Mouse (Mus musculus) kidney, postnatal 0 days (tissue): ENCODE data around the gene Tph1. TPM values are rescaled to one million over a fixed set of nuclear protein-coding genes. Genes with fewer than 3 reads are reported as not detected.

ENCODE experiments used
- ATAC-seq: fragments of 200-750 bp; cut with Nextera tagmentation; replicated peaks from 2 replicates; pipeline ENCODE4 v1.8.0; 2017; ENCODE audit warnings: low read depth, moderate number of reproducible peaks, moderate TSS enrichment, moderate library complexity; ENCODE audit not compliant: low FRiP score
- DNase-seq: peaks from one replicate; pipeline ENCODE4 v3.0.0-alpha.2; 2016; ENCODE audit warnings: low spot score
- H3K27ac ChIP-seq: fragments of 300-500 bp; sonication (generic); 2 replicates; pipeline ENCODE4 v1.5.1; 2014; ENCODE audit warnings: mild to moderate bottlenecking
- H3K27me3 ChIP-seq: fragments of 300-500 bp; sonication (generic); 2 replicates; pipeline ENCODE4 v1.6.1; 2014; ENCODE audit warnings: low read length, mixed read lengths; ENCODE audit not compliant: insufficient read depth
- H3K36me3 ChIP-seq: fragments of 300-500 bp; sonication (generic); 2 replicates; pipeline ENCODE4 v1.6.1; 2014; ENCODE audit warnings: low read length, mixed read lengths; ENCODE audit not compliant: insufficient read depth
- H3K4me1 ChIP-seq: fragments of 300-500 bp; sonication (generic); replicated peaks from 2 replicates; pipeline ENCODE4 v1.6.1; 2014; ENCODE audit warnings: antibody characterized with exemption, low read length, mixed read lengths; ENCODE audit not compliant: insufficient read depth
- H3K4me2 ChIP-seq: fragments of 300-500 bp; sonication (generic); 2 replicates; pipeline ENCODE4 v1.6.1; 2014; ENCODE audit warnings: mild to moderate bottlenecking, low read length, moderate library complexity, mixed read lengths
- H3K4me3 ChIP-seq: fragments of 300-500 bp; sonication (generic); replicated peaks from 2 replicates; pipeline ENCODE4 v1.5.1; 2014; ENCODE audit warnings: low read depth, low read length
- H3K9ac ChIP-seq: fragments of 300-500 bp; sonication (generic); 2 replicates; pipeline ENCODE4 v1.6.1; 2014; ENCODE audit warnings: low read depth, low read length
- H3K9me3 ChIP-seq: fragments of 300-500 bp; sonication (generic); replicated peaks from 2 replicates; pipeline ENCODE4 v1.6.1; 2016; ENCODE audit warnings: low read length, inconsistent platforms, mixed read lengths
- CTCF ChIP-seq: IDR thresholded peaks from 2 replicates; pipeline ENCODE4 v1.5.1; 2016; ENCODE audit warnings: antibody characterized with exemption, low read depth, mild to moderate bottlenecking, moderate library complexity
- WGBS: fragments of 180-500 bp; shearing (Covaris S2); extraction: QIAGEN DNeasy Blood & Tissue Kit; methylation state at CpG from one replicate; pipeline ENCODE4 v1.1.7; 2014; 5-methylcytosine and 5-hydroxymethylcytosine counted together
- polyA plus RNA-seq: library from polyadenylated mRNA; unstranded; fragments of >200 nt; fragmentation: Nextera tagmentation; extraction: Ambion mirVana; gene quantifications from 2 replicates; pipeline ENCODE4 v1.2.1, GENCODE M21; 2015

The Tph1 gene
- polyA plus RNA-seq, 1 experiment from 2014 or later = 1.3 TPM

DNA sequence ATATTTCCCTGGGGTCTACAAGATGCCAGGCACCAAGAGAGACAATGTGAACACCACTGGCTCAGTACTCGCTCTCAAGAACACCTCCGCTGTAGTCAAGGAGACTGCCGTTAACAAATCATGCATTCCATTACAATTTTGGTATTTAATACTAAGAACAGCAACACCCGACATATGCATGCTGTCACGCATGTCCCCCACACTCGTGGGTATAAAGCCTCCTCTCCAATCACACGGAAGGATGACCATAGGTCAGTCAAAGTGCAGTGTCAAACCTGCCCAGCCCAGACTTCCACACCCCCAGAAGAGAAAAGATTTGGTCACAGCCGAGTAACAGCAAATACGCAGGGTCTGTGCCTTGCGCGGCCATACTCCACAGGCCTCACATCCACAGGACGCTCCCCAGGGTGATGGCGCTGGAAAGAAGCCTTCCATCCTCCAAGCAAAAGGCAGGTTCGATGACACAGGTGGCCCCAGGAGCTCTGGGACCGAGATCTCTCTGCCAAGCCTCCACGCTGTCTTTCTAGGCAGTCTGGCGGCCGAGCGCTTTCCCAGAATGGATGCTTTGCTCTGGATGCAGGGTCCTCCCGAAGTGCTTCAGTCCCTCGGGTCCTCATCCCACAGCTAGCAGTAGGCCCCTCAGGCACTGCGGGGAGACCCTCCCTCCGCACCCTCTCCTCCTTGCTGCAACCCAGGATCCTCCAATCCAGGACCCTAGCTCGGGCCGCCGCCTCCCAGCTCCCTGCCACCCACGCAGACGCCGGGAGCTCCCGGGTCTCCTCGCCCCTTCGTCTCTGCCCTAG lies 33.2 kb downstream of the Tph1 start:
- 9% methylated on average over 32 of the region's 32 CpGs for WGBS
- DNase-seq = peak; percentile 12
- H3K27me3 ChIP-seq = no peaks in the 10 kb centered on the region
- peak; percentile 12; the same call in 1 of the 2 replicates for ATAC-seq
- no peak for TF ChIP-seq CTCF
- H3K4me2 ChIP-seq = peak overlapping the region; percentile 97
- no peaks in the 10 kb centered on the region for H3K36me3 ChIP-seq
- no peaks in the 10 kb centered on the region for H3K9me3 ChIP-seq
- peaks cover 3% of the 10 kb centered on the region; the same call in 1 of the 2 replicates for H3K4me1 ChIP-seq
- H3K4me3 ChIP-seq = peak overlapping the region; percentile 76
- peak overlapping the region; percentile 69 for H3K9ac ChIP-seq
- H3K27ac ChIP-seq = peak overlapping the region; percentile 67

- Histone ChIP-seq H3K27me3 (no peaks in the 10 kb centered on the region), H3K4me1 (no peaks in the 10 kb centered on the region), H3K9ac (no peak overlapping the region), H3K4me2 (no peak overlapping the region), H3K27ac (no peak overlapping the region), H3K36me3 (no peaks in the 10 kb centered on the region), H3K4me3 (no peak overlapping the region), H3K9me3 (no peaks in the 10 kb centered on the region)
- no peak for TF ChIP-seq CTCF
- no peak for ATAC-seq
- no peak for DNase-seq
- WGBS = 74% methylated on average over 8 of the region's 8 CpGs
Observed at GRCm38 (mm10) chr7:46628375-46628975, 43.9 kb downstream of the Tph1 start.

- 58% methylated on average over 2 of the region's 3 CpGs for WGBS
- Histone ChIP-seq H3K4me3 (no peak overlapping the region), H3K27ac (no peak overlapping the region), H3K4me1 (no peaks in the 10 kb centered on the region), H3K9me3 (no peaks in the 10 kb centered on the region), H3K36me3 (no peaks in the 10 kb centered on the region), H3K4me2 (no peak overlapping the region), H3K9ac (no peak overlapping the region), H3K27me3 (no peaks in the 10 kb centered on the region)
- DNase-seq (no peak), ATAC-seq (no peak)
- no peak for TF ChIP-seq CTCF
Observed at GRCm38 (mm10) chr7:46623979-46624378, 48.4 kb downstream of the Tph1 start.

GRCm38 (mm10) chr7:46618416-46619110 lies 53.8 kb downstream of the Tph1 start:
- H3K4me2 ChIP-seq = no peak overlapping the region
- H3K9ac ChIP-seq = no peak overlapping the region
- H3K27ac ChIP-seq = no peak overlapping the region
- ATAC-seq (no peak), DNase-seq (no peak)
- 87% methylated on average over 23 of the region's 23 CpGs for WGBS
- H3K27me3 ChIP-seq = no peaks in the 10 kb centered on the region
- H3K9me3 ChIP-seq = no peaks in the 10 kb centered on the region
- H3K4me3 ChIP-seq = no peak overlapping the region
- H3K4me1 ChIP-seq = peaks cover 3% of the 10 kb centered on the region; the same call in 1 of the 2 replicates
- no peak for TF ChIP-seq CTCF
- H3K36me3 ChIP-seq = no peaks in the 10 kb centered on the region

DNA sequence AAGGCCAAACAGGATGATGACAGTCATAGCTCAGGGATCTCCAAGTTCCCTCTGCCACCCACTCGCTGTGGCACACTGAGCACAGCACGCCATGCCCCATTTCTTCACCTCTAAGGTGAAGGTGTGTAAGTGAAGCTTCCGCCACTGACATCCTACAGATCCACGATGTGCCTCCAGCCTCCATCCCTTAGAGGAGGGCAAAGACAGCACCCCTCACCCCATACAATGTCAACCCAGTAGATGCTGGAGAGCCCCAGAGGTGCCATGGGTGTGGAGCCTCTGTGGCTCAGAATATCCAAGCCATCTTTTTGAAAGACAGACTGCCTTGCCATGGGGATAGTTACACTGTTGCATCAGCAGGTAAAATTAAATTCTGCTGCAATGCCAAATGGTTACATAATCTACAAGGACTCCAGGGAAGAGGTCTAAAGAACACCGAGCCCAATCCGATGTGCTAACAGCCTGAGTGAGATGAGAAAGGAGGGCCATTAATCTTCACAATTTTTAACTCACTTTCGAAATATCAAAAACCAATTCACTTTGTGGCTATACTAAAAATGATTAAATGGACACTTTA lies 55.8 kb downstream of the Tph1 start:
- H3K4me1 ChIP-seq = peaks cover 10% of the 10 kb centered on the region
- H3K27me3 ChIP-seq = no peaks in the 10 kb centered on the region
- H3K4me3 ChIP-seq = no peak overlapping the region
- ATAC-seq (no peak), DNase-seq (no peak)
- 86% methylated on average over 7 of the region's 7 CpGs for WGBS
- TF ChIP-seq CTCF = no peak
- peak overlapping the region; percentile 57; the same call in 1 of the 2 replicates for H3K27ac ChIP-seq
- no peak overlapping the region for H3K9ac ChIP-seq
- no peaks in the 10 kb centered on the region for H3K9me3 ChIP-seq
- H3K4me2 ChIP-seq = no peak overlapping the region
- no peaks in the 10 kb centered on the region for H3K36me3 ChIP-seq

DNA sequence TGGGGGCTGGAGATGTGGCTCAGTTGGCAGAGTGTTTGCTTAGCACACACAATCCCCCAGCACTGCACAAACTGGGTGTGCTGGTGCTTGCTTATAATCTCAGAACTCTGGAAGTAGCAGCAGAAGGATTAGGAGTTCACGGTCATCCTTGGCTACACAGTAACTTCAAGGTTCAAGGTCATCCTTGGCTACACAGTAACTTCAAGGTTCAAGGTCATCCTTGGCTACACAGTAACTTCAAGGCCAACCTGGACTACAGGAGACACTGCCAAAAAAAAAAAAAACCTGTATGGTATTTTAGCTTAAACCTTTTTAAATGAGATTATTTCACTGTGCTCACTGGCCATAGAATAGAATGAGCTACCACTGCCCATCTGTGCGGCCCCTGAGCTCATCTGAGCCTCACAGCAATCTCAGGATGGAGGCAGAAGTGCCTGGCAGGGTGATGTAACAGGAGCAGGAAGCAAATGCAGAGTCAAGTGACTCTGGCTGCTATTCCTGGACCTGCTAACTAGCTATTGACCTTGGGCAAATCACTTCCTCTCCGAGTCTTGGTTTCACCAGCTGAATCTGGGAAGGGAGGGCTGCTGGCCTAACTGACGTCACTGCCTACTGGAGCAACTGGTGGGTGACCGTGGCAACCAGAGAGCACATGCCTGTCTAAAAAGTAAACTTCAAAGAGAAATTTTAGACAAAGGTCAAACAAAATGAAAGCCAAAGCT lies 56.9 kb downstream of the Tph1 start:
- Histone ChIP-seq H3K9ac (no peak overlapping the region), H3K4me3 (no peak overlapping the region), H3K27me3 (no peaks in the 10 kb centered on the region), H3K4me2 (no peak overlapping the region), H3K27ac (no peak overlapping the region), H3K36me3 (no peaks in the 10 kb centered on the region), H3K4me1 (peaks cover 10% of the 10 kb centered on the region), H3K9me3 (no peaks in the 10 kb centered on the region)
- no peak for TF ChIP-seq CTCF
- DNase-seq = peak; percentile 54
- WGBS = 34% methylated on average over 5 of the region's 5 CpGs
- peak; percentile 54; the same call in 1 of the 2 replicates for ATAC-seq
